Mouse (Mus musculus): ENCODE data around the gene Sirt2. TPM values are rescaled to one million over a fixed set of nuclear protein-coding genes. Genes with fewer than 3 reads are reported as not detected.
A peak's percentile ranks its signal among the peaks of the same experiment; 100 is the strongest.

Sirt2 gene
- polyA plus RNA-seq, 1 experiment from 2014 or later = 68.8 TPM

GRCm38 (mm10) chr7:28749935-28750334 lies 16.6 kb upstream of the Sirt2 start:
- Histone ChIP-seq H3K4me3 (ENCODE audit: low read depth, low read length) (no peak overlapping the region), H3K4me2 (ENCODE audit: low read depth, severe bottlenecking) (no peak overlapping the region), H3K27ac (replicated peaks; ENCODE audit: low read depth, low read length) (no peak overlapping the region), H3K36me3 (ENCODE audit: control insufficient read depth, insufficient read depth, low read length) (peaks cover 7% of the 10 kb centered on the region), H3K4me1 (ENCODE audit: control insufficient read depth, insufficient read depth, low read length) (no peaks in the 10 kb centered on the region), H3K9me3 (ENCODE audit: control insufficient read depth, low read length) (no peaks in the 10 kb centered on the region), H3K27me3 (ENCODE audit: control insufficient read depth, insufficient read depth, low read length) (no peaks in the 10 kb centered on the region), H3K9ac (ENCODE audit: low read length) (no peak overlapping the region)
- WGBS = 97% methylated on average over 7 of the region's 7 CpGs
- ATAC-seq (ENCODE audit: insufficient number of reproducible peaks, low FRiP score, low TSS enrichment, low read depth) (no peak), DNase-seq (ENCODE audit: low spot score) (no peak)

DNA sequence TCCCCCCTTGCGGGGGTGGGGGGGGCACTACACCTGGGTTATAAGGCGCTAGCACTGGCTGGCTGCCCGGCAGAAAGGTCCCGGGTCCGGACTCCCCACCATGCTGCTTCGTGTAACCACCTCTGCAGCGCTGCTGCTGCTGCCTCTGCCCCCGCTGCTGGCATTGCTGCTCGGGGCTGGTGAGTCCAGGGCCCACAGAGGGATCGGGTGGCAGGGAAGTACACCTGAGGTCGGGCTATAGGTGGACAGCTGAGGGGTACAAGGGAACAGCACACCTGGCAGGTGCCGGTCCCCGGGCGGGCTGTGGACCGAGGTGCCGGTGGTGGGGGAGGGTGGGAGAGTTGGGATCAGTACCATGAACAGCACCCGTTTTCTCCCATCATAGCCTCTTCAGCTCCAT lies 10.5 kb upstream of the Sirt2 start, which contains the start of gene Ccer2:
Ccer2 (plus strand) TSS at position 96 of the 400 bp plus-strand sequence.
- H3K4me2 ChIP-seq (ENCODE audit: low read depth, severe bottlenecking) = peak within 1 kb of the TSS; percentile 19
- ATAC-seq (ENCODE audit: insufficient number of reproducible peaks, low FRiP score, low TSS enrichment, low read depth) = peak; percentile 31
- H3K9me3 ChIP-seq (ENCODE audit: control insufficient read depth, low read length) = no peaks in the 10 kb centered on the region

GRCm38 (mm10) chr7:28758623-28759022 lies 7.9 kb upstream of the Sirt2 start:
- Histone ChIP-seq H3K9ac (ENCODE audit: low read length) (no peak overlapping the region), H3K27me3 (ENCODE audit: control insufficient read depth, insufficient read depth, low read length) (peaks cover 11% of the 10 kb centered on the region), H3K36me3 (ENCODE audit: control insufficient read depth, insufficient read depth, low read length) (peaks cover 23% of the 10 kb centered on the region), H3K4me3 (ENCODE audit: low read depth, low read length) (no peak overlapping the region), H3K27ac (replicated peaks; ENCODE audit: low read depth, low read length) (no peak overlapping the region), H3K4me1 (ENCODE audit: control insufficient read depth, insufficient read depth, low read length) (no peaks in the 10 kb centered on the region), H3K4me2 (ENCODE audit: low read depth, severe bottlenecking) (no peak overlapping the region), H3K9me3 (ENCODE audit: control insufficient read depth, low read length) (no peaks in the 10 kb centered on the region)
- WGBS = 85% methylated on average over 13 of the region's 13 CpGs
- no peak for ATAC-seq (ENCODE audit: insufficient number of reproducible peaks, low FRiP score, low TSS enrichment, low read depth)
- DNase-seq (ENCODE audit: low spot score) = no peak

More for the DNA sequence above, 10.5 kb upstream of the Sirt2 start, which contains the start of gene Ccer2:
- 3% methylated on average over 17 of the region's 17 CpGs for WGBS
- Histone ChIP-seq H3K36me3 (ENCODE audit: control insufficient read depth, insufficient read depth, low read length) (peaks cover 17% of the 10 kb centered on the region), H3K27me3 (ENCODE audit: control insufficient read depth, insufficient read depth, low read length) (peaks cover 11% of the 10 kb centered on the region), H3K9ac (ENCODE audit: low read length) (no peak within 1 kb of the TSS; the same call in 1 of the 2 replicates), H3K4me1 (ENCODE audit: control insufficient read depth, insufficient read depth, low read length) (no peaks in the 10 kb centered on the region), H3K27ac (replicated peaks; ENCODE audit: low read depth, low read length) (no peak within 1 kb of the TSS), H3K4me3 (ENCODE audit: low read depth, low read length) (0 out of 2 replicates have a peak within 1 kb of the TSS, but pooled peaks have one; percentile 1)
- DNase-seq (ENCODE audit: low spot score) = no peak

DNA sequence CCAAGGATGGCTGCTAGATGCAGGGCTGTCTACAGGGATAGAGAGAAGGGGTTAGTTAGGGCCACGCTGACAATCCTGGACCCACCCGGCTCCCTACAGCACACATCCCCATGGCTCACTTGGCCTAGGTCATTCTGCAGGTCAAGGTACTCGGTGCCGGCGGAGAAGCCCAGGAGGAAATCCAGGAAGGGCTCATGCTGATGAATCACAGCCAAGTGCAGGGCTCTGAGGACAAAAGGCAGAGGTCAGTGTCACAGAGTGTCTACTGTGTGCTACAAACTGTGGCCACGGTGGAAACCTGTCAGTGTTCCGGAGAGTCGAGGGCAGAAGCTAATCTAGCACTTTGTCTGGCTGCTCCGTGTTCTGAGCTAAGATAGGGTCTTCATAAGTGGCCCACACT lies 4.6 kb upstream of the Sirt2 start:
- no peak overlapping the region for H3K4me2 ChIP-seq (ENCODE audit: low read depth, severe bottlenecking)
- H3K9me3 ChIP-seq (ENCODE audit: control insufficient read depth, low read length) = no peaks in the 10 kb centered on the region
- peaks cover 20% of the 10 kb centered on the region for H3K36me3 ChIP-seq (ENCODE audit: control insufficient read depth, insufficient read depth, low read length)
- 0 out of 2 replicates have a peak, but pooled peaks cover 3% of the 10 kb centered on the region for H3K4me1 ChIP-seq (ENCODE audit: control insufficient read depth, insufficient read depth, low read length)
- H3K4me3 ChIP-seq (ENCODE audit: low read depth, low read length) = no peak overlapping the region
- WGBS = 92% methylated on average over 9 of the region's 9 CpGs
- no peak overlapping the region for H3K9ac ChIP-seq (ENCODE audit: low read length)
- ATAC-seq (ENCODE audit: insufficient number of reproducible peaks, low FRiP score, low TSS enrichment, low read depth) = no peak
- no peak overlapping the region for H3K27ac ChIP-seq (replicated peaks; ENCODE audit: low read depth, low read length)
- no peak for DNase-seq (ENCODE audit: low spot score)
- H3K27me3 ChIP-seq (ENCODE audit: control insufficient read depth, insufficient read depth, low read length) = no peaks in the 10 kb centered on the region

DNA sequence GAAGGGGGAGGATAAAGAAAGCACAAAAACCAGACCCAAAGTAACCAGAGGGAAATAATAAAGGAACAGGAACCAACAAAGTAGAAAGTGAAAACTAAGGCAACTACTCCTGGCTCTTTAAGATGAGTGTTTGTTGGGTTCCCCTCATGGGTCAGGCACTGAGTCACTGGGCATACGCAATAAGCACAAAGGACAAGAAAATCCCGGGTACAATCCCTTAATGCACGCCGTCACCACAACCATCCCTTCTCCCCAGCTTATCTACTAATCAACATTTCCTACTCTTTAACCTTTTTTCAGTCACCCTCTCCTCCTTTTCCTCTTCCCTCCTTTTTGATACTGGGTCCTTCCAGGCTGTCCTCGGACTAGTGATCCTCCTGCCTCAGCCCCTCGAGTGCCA lies 1.3 kb upstream of the Sirt2 start:
- H3K4me3 ChIP-seq (ENCODE audit: low read depth, low read length) = no peak overlapping the region
- ATAC-seq (ENCODE audit: insufficient number of reproducible peaks, low FRiP score, low TSS enrichment, low read depth) = no peak

GRCm38 (mm10) chr7:28766910-28767309 lies 375 bp downstream of the Sirt2 start:
- ATAC-seq (ENCODE audit: insufficient number of reproducible peaks, low FRiP score, low TSS enrichment, low read depth) = no peak
- H3K4me1 ChIP-seq (ENCODE audit: control insufficient read depth, insufficient read depth, low read length) = peaks cover 6% of the 10 kb centered on the region; the same call in 1 of the 2 replicates
- H3K36me3 ChIP-seq (ENCODE audit: control insufficient read depth, insufficient read depth, low read length) = no peaks in the 10 kb centered on the region
- H3K27ac ChIP-seq (replicated peaks; ENCODE audit: low read depth, low read length) = no peak overlapping the region
- H3K27me3 ChIP-seq (ENCODE audit: control insufficient read depth, insufficient read depth, low read length) = no peaks in the 10 kb centered on the region
- no peaks in the 10 kb centered on the region for H3K9me3 ChIP-seq (ENCODE audit: control insufficient read depth, low read length)
- H3K9ac ChIP-seq (ENCODE audit: low read length) = peak overlapping the region; percentile 52; the same call in 1 of the 2 replicates
- peak overlapping the region; percentile 62 for H3K4me2 ChIP-seq (ENCODE audit: low read depth, severe bottlenecking)
- DNase-seq (ENCODE audit: low spot score) = no peak
- WGBS = 8% methylated on average over 14 of the region's 14 CpGs
- peak overlapping the region; percentile 71 for H3K4me3 ChIP-seq (ENCODE audit: low read depth, low read length)

More for the DNA sequence above, 1.3 kb upstream of the Sirt2 start:
- Histone ChIP-seq H3K9me3 (ENCODE audit: control insufficient read depth, low read length) (no peaks in the 10 kb centered on the region), H3K9ac (ENCODE audit: low read length) (no peak overlapping the region), H3K36me3 (ENCODE audit: control insufficient read depth, insufficient read depth, low read length) (peaks cover 10% of the 10 kb centered on the region; the same call in 1 of the 2 replicates), H3K27ac (replicated peaks; ENCODE audit: low read depth, low read length) (no peak overlapping the region), H3K4me1 (ENCODE audit: control insufficient read depth, insufficient read depth, low read length) (peaks cover 6% of the 10 kb centered on the region; the same call in 1 of the 2 replicates), H3K27me3 (ENCODE audit: control insufficient read depth, insufficient read depth, low read length) (no peaks in the 10 kb centered on the region), H3K4me2 (ENCODE audit: low read depth, severe bottlenecking) (peak overlapping the region; percentile 69; the same call in 1 of the 2 replicates)
- 86% methylated on average over 6 of the region's 6 CpGs for WGBS
- no peak for DNase-seq (ENCODE audit: low spot score)

- Histone ChIP-seq H3K4me1 (ENCODE audit: control insufficient read depth, insufficient read depth, low read length) (peaks cover 6% of the 10 kb centered on the region; the same call in 1 of the 2 replicates), H3K4me3 (ENCODE audit: low read depth, low read length) (peak within 1 kb of the TSS; percentile 71), H3K27ac (replicated peaks; ENCODE audit: low read depth, low read length) (no peak within 1 kb of the TSS), H3K9ac (ENCODE audit: low read length) (peak within 1 kb of the TSS; percentile 52; the same call in 1 of the 2 replicates), H3K9me3 (ENCODE audit: control insufficient read depth, low read length) (no peaks in the 10 kb centered on the region), H3K27me3 (ENCODE audit: control insufficient read depth, insufficient read depth, low read length) (no peaks in the 10 kb centered on the region), H3K4me2 (ENCODE audit: low read depth, severe bottlenecking) (peak within 1 kb of the TSS; percentile 62), H3K36me3 (ENCODE audit: control insufficient read depth, insufficient read depth, low read length) (no peaks in the 10 kb centered on the region)
- no peak for DNase-seq (ENCODE audit: low spot score)
- 67% methylated on average over 7 of the region's 7 CpGs for WGBS
- no peak for ATAC-seq (ENCODE audit: insufficient number of reproducible peaks, low FRiP score, low TSS enrichment, low read depth)
Measured at GRCm38 (mm10) chr7:28767462-28767965, 979 bp downstream of the Sirt2 start, which contains the start of gene Nfkbib. Gene Nfkbib, minus strand, starts transcription at chr7:28767512.

GRCm38 (mm10) chr7:28769414-28769958 lies 3.0 kb downstream of the Sirt2 start:
- 93% methylated on average over 9 of the region's 9 CpGs for WGBS

More at GRCm38 (mm10) chr7:28769414-28769958, 3.0 kb downstream of the Sirt2 start:
- H3K9me3 ChIP-seq (ENCODE audit: control insufficient read depth, low read length) = no peaks in the 10 kb centered on the region
- ATAC-seq (ENCODE audit: insufficient number of reproducible peaks, low FRiP score, low TSS enrichment, low read depth) (no peak), DNase-seq (ENCODE audit: low spot score) (no peak)
- peaks cover 6% of the 10 kb centered on the region; the same call in 1 of the 2 replicates for H3K4me1 ChIP-seq (ENCODE audit: control insufficient read depth, insufficient read depth, low read length)
- H3K9ac ChIP-seq (ENCODE audit: low read length) = no peak overlapping the region
- no peak overlapping the region for H3K4me3 ChIP-seq (ENCODE audit: low read depth, low read length)
- no peaks in the 10 kb centered on the region for H3K36me3 ChIP-seq (ENCODE audit: control insufficient read depth, insufficient read depth, low read length)
- no peaks in the 10 kb centered on the region for H3K27me3 ChIP-seq (ENCODE audit: control insufficient read depth, insufficient read depth, low read length)
- H3K27ac ChIP-seq (replicated peaks; ENCODE audit: low read depth, low read length) = no peak overlapping the region
- no peak overlapping the region for H3K4me2 ChIP-seq (ENCODE audit: low read depth, severe bottlenecking)

All from limb, embryonic 11.5 days (tissue).